Mouse (Mus musculus): ENCODE results near the gene Pdpk1. TPM values are rescaled to one million over a fixed set of nuclear protein-coding genes. Genes with fewer than 3 reads are reported as not detected.
"Not testable (repeated sequence)": the region's sequence is repeated elsewhere in the genome, so short reads cannot be mapped to it uniquely, and the experiment has no call there.

The Pdpk1 gene
- total and polyA plus RNA-seq, 3 experiments, result 18.3 to 26.9 (median 19.0) TPM

DNA sequence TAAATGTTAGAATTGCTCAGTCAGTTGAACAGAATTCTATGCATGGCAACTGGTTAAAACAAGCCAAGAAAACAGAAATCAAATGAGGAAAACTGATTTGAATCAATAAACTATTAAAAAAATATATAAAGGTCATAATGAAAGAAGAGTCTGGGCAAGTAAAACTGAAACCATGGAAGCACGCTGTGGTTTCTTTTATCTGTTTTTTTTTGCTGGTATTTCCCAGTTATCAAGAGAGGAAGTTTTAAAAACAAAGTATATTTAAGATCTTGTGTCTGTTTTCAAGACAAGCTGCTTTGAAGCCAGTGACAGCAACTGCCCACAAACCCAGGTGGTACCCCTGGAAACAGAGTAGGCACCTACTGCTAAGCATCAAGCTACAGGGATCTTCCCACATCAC lies 60.1 kb downstream of the Pdpk1 start:
- Histone ChIP-seq H3K9ac (ENCODE audit: control insufficient read depth, low read depth, low read length, poor library complexity, severe bottlenecking) (no peak overlapping the region), H3K4me3 (ENCODE audit: control insufficient read depth in 1 of 2, insufficient read depth in 1 of 2, low read depth in 2 of 2, low read length in 2 of 2) (no peak overlapping the region), H3K27ac (ENCODE audit: control insufficient read depth, low read depth, low read length) (no peak overlapping the region), H3K27me3 (ENCODE audit: control insufficient read depth in 1 of 2, insufficient read depth in 2 of 2, low read length in 2 of 2) (no peaks in the 10 kb centered on the region), H3K9me3 (replicated peaks; ENCODE audit: insufficient read depth, low read length) (no peaks in the 10 kb centered on the region), H3K79me2 (ENCODE audit: control insufficient read depth, insufficient read depth, low read length, poor library complexity) (no peaks in the 10 kb centered on the region), H3K4me1 (ENCODE audit: control insufficient read depth in 1 of 2, insufficient read depth in 2 of 2, low read length in 2 of 2) (peaks cover 0 to 9% of the 10 kb centered on the region in 2 experiments; a peak in 2 of 4 replicates), H3K36me3 (ENCODE audit: control insufficient read depth in 1 of 2, insufficient read depth in 2 of 2, low read length in 2 of 2) (peaks cover 12 to 15% of the 10 kb centered on the region in 2 experiments)
- TF ChIP-seq ETS1 (IDR thresholded peaks at IDR 0.05; ENCODE audit: low read depth, low read length) (peak; percentile 67), EP300 (IDR thresholded peaks at IDR 0.05; ENCODE audit: low read depth in 1 of 2, low read length in 2 of 2) (peak in 1 of 2 experiments; percentile 30; a peak in 1 of 4 replicates), RCOR1 (IDR thresholded peaks at IDR 0.05; ENCODE audit: low read depth, low read length) (peak; percentile 60), ZNF384 (IDR thresholded peaks at IDR 0.05; ENCODE audit: low read depth, low read length) (peak; percentile 73; the same call in 1 of the 2 replicates), CTCF (IDR thresholded peaks at IDR 0.05 in 2 of 3, conservative IDR thresholded peaks at IDR 0.05 in 1 of 3; ENCODE audit: control insufficient read depth in 1 of 3, insufficient read depth in 1 of 3, low read depth in 2 of 3, low read length in 3 of 3, poor library complexity in 1 of 3, severe bottlenecking in 1 of 3) (no peak), GATA1 (IDR thresholded peaks at IDR 0.05; ENCODE audit: low read depth, low read length) (no peak)
- no peak for DNase-seq (ENCODE audit: low read depth, low spot score)

DNA sequence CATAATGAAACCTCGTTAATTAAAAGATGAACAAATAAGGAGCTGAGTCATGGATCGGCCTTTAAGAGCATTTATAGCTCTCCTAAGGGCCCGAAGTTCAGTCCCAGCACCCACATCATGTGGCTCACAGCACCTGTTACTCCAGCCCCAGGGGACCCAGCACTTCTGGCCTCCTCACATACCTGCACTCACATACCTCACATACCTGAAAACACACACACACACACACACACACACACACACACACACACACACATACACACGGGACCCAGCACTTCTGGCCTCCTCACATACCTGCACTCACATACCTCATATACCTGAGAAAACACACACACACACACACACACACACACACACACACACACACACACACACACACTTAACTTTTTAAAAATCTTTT lies 64.3 kb downstream of the Pdpk1 start:
- not testable (repeated sequence) for H3K27ac ChIP-seq (ENCODE audit: control insufficient read depth, low read depth, low read length); H3K4me1 ChIP-seq (ENCODE audit: control insufficient read depth in 1 of 2, insufficient read depth in 2 of 2, low read length in 2 of 2); H3K9me3 ChIP-seq (replicated peaks; ENCODE audit: insufficient read depth, low read length); H3K9ac ChIP-seq (ENCODE audit: control insufficient read depth, low read depth, low read length, poor library complexity, severe bottlenecking); H3K27me3 ChIP-seq (ENCODE audit: control insufficient read depth in 1 of 2, insufficient read depth in 2 of 2, low read length in 2 of 2); DNase-seq (ENCODE audit: low read depth, low spot score); H3K79me2 ChIP-seq (ENCODE audit: control insufficient read depth, insufficient read depth, low read length, poor library complexity); H3K4me3 ChIP-seq (ENCODE audit: control insufficient read depth in 1 of 2, insufficient read depth in 1 of 2, low read depth in 2 of 2, low read length in 2 of 2)
- H3K36me3 ChIP-seq (ENCODE audit: control insufficient read depth in 1 of 2, insufficient read depth in 2 of 2, low read length in 2 of 2), result peaks cover 13 to 15% of the 10 kb centered on the region in 2 experiments

DNA sequence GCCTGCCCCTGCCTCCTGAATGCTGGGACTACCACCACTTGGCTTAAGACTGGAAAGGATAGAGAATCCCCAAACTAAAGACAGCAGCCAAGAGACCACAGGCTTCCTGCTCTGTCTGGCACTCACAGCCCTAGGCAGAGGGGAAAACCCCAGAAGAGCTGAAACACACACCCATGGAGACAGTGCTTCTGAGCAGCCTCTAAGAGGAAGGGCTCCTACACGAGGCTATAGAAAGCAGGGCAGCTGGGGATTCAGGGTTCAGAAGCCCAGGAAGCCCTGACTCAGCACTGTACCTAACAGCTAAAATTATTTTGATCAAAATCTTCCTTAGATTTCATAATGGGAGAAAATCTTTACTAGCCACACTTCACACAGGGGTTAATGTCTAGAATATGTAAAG lies 66.1 kb downstream of the Pdpk1 start:
- H3K4me3 ChIP-seq (ENCODE audit: control insufficient read depth in 1 of 2, insufficient read depth in 1 of 2, low read depth in 2 of 2, low read length in 2 of 2), result no peak overlapping the region
- no peak overlapping the region for H3K9ac ChIP-seq (ENCODE audit: control insufficient read depth, low read depth, low read length, poor library complexity, severe bottlenecking)
- no peaks in the 10 kb centered on the region for H3K27me3 ChIP-seq (ENCODE audit: control insufficient read depth in 1 of 2, insufficient read depth in 2 of 2, low read length in 2 of 2)
- no peaks in the 10 kb centered on the region for H3K9me3 ChIP-seq (replicated peaks; ENCODE audit: insufficient read depth, low read length)
- H3K79me2 ChIP-seq (ENCODE audit: control insufficient read depth, insufficient read depth, low read length, poor library complexity), result no peaks in the 10 kb centered on the region
- no peak overlapping the region for H3K27ac ChIP-seq (ENCODE audit: control insufficient read depth, low read depth, low read length)
- TF ChIP-seq MAFK (IDR thresholded peaks at IDR 0.05; ENCODE audit: borderline replicate concordance, low read depth, low read length) (no peak), ZKSCAN1 (IDR thresholded peaks at IDR 0.05; ENCODE audit: low read depth, low read length) (no peak), BHLHE40 (IDR thresholded peaks at IDR 0.05; ENCODE audit: borderline replicate concordance, low read depth, low read length) (no peak), USF1 (IDR thresholded peaks at IDR 0.05; ENCODE audit: low read depth, low read length) (no peak), HCFC1 (IDR thresholded peaks at IDR 0.05; ENCODE audit: low read depth, low read length) (no peak), SIN3A (IDR thresholded peaks at IDR 0.05; ENCODE audit: low read length) (no peak), USF2 (IDR thresholded peaks at IDR 0.05; ENCODE audit: borderline replicate concordance in 1 of 2, insufficient read depth in 1 of 2, low read depth in 1 of 2, low read length in 2 of 2) (no peak), EP300 (IDR thresholded peaks at IDR 0.05; ENCODE audit: low read depth in 1 of 2, low read length in 2 of 2) (no peak), MEF2A (IDR thresholded peaks at IDR 0.05; ENCODE audit: extremely low read depth, insufficient replicate concordance, low read depth, low read length, poor library complexity, severe bottlenecking) (no peak), MAZ (IDR thresholded peaks at IDR 0.05; ENCODE audit: low read depth, low read length) (no peak), UBTF (IDR thresholded peaks at IDR 0.05; ENCODE audit: borderline replicate concordance, insufficient read depth, low read depth, low read length) (no peak)
- no peak for DNase-seq (ENCODE audit: low read depth, low spot score)
- H3K36me3 ChIP-seq (ENCODE audit: control insufficient read depth in 1 of 2, insufficient read depth in 2 of 2, low read length in 2 of 2), result peaks cover 3 to 12% of the 10 kb centered on the region in 2 experiments
- H3K4me1 ChIP-seq (ENCODE audit: control insufficient read depth in 1 of 2, insufficient read depth in 2 of 2, low read length in 2 of 2), result no peaks in the 10 kb centered on the region
